Mouse (Mus musculus) retina, embryonic 14.5 days (tissue): ENCODE results near the gene Arl4d.
"Not testable (repeated sequence)": the region's sequence is repeated elsewhere in the genome, so short reads cannot be mapped to it uniquely, and the experiment has no call there.

Experiments
- DNase-seq: peaks from one replicate; pipeline ENCODE4 v3.0.0-alpha.2; 2015; ENCODE audit warnings: low spot score

Gene Arl4d

DNA sequence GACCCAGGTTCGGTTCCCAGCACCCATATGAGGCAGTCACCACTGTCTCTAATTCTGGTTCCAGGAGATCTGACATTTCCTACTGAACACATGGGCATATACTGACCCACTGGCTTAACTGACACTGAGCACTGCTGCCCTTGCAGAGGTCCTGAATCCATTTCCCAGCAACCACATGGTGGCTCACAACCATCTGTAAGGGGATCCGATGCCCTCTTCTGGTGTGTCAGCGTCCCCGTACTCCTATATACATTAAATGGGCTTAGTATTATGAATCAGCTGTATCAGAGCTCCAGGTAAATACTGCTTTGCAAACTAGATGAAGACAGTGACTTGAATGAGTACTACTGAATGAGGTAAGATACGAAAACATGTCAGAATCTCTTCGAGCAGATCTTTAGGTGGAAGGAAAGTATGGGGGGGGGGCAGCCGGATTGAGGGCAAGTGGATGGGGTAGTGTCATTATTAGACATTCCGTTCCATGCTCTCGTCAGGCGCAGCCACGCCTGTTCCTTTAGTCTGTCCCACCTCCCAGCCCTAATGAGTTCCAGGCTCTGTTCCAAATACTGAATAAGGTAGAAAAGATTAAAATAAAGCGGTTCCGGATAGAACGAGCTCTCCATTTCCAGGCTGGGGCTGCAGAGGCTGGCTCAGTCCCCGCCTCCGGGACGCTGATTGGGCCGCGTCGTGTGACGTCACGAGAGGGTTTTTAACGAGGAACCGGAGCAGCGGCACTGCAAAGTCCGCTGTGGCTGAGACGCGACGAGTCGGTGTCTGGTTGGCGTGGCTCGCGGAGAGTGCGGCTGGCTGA, at the start of gene Arl4d:
Gene Arl4d, plus strand, starts transcription at position 717 of the 811 bp plus-strand sequence.
- peak; percentile 94 for DNase-seq

GRCm38 (mm10) chr11:101616104-101616503, 49.2 kb upstream of the Arl4d start:
- no peak for DNase-seq

- peak; percentile 24 for DNase-seq
These were observed 48.2 kb upstream of the Arl4d start for GRCm38 (mm10) chr11:101616948-101617767.

DNA sequence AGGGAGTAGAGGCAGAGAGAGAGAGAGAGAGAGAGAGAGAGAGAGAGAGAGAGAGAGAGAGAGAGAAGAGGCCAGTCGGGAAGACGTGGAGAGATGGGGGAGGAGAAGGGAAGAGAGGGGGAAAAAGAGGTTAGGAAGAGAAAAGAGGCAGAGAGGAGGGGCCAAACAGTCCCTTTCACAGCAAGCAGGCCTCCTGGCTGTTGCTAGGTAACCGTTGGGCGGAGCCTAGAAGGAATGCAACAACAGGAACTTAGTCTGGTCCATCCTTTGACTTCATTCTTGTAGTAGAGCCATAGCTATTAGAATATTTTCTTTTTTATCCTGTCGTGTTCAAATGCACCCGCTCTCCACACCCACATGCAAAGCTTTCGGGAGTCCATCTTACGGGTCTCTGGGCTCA, 47.5 kb upstream of the Arl4d start:
- peak; percentile 86 for DNase-seq

DNA sequence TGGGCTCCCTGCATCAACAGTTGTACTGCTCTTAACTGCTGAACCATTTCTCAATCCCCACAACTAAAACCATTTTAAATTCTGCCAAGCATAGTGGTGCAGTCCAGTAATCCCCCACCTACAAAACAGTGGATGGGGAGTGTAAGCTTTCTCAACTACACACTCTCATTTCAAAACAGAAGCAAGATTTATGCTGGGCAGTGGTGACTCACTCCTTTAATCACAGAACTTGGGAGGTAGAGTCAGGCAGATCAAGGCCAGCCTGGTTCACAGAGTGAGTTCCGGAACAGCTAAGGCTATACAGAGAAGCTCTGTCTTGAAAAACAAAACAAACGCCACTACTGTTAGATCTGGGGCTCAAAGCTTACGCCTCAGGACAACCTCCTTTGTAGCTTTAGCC, 46.7 kb upstream of the Arl4d start:
- DNase-seq, result no peak

DNA sequence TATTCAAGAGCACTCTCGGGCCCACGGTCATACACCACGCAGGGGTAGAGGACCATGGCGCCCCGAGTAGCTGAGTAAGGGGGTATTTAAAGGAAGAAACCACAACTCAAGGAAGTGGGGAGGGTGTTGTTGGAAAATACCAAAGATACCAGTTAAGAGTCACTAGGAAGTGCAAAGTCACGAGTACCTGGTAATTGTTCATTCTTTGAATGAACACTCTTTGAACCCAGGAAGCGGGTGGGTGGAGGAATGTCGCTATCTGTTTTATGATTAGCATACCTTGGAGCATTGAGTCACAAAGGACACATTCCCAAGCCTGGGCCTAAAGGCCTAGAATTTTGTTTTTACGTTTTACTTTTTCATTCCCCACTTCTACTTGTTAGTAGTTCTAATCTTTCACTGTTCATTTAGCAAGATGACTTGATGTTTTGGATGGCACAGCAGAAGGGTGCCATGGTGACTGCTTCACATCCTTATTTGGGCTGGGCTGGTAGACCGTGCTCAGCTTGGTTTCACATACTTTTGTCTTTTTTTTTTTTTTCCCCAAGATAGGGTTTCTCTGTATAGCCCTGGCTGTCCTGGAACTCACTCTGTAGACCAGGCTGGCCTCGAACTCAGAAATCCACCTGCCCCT, 45.2 kb upstream of the Arl4d start:
- DNase-seq, result not testable (repeated sequence)

GRCm38 (mm10) chr11:101626649-101626994, 38.7 kb upstream of the Arl4d start:
- no peak for DNase-seq

GRCm38 (mm10) chr11:101626995-101627856, 38.1 kb upstream of the Arl4d start, which contains the start of gene Rdm1:
TSS of gene Rdm1 (plus strand) at chr11:101627195.
- peak; percentile 97 for DNase-seq

DNA sequence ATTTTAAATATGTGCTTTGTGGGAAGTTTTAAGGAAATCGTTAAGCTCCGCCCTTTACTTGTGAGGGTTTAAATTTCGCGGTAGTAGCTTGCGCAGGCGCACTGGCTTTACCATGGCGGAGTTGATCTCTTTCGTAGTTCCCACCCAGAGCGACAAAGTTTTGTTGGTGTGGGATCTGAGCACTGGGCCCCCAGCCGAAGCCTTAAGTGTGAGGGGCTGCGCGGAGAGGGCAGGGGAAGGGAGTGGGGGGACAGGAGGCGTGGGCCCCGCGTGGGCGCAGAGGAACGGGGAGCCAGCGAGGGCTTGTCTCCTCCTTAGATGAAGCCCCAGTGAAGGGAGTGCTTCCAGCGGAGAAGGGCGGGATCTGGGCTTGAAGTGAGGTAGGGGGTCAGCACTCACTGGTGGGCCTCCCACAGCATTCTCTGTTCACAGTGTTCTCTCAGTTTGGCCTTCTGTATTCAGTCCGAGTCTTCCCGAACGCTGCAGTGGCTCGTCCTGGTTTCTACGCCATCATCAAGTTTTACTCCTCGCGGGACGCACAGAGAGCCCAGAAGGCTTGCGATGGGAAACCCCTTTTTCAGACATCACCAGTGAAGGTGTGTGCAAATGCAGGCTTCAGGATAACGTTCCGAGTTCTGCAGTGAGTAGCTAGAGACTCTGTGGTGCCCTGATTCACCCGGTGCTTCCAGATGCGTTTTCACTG, 37.3 kb upstream of the Arl4d start:
- DNase-seq, result no peak

- not testable (repeated sequence) for DNase-seq
These were observed 36.5 kb upstream of the Arl4d start for GRCm38 (mm10) chr11:101628733-101629417.

- no peak for DNase-seq
These were observed 29.7 kb upstream of the Arl4d start for GRCm38 (mm10) chr11:101635660-101636059.

GRCm38 (mm10) chr11:101639761-101640160, 25.6 kb upstream of the Arl4d start:
- DNase-seq, result no peak

DNA sequence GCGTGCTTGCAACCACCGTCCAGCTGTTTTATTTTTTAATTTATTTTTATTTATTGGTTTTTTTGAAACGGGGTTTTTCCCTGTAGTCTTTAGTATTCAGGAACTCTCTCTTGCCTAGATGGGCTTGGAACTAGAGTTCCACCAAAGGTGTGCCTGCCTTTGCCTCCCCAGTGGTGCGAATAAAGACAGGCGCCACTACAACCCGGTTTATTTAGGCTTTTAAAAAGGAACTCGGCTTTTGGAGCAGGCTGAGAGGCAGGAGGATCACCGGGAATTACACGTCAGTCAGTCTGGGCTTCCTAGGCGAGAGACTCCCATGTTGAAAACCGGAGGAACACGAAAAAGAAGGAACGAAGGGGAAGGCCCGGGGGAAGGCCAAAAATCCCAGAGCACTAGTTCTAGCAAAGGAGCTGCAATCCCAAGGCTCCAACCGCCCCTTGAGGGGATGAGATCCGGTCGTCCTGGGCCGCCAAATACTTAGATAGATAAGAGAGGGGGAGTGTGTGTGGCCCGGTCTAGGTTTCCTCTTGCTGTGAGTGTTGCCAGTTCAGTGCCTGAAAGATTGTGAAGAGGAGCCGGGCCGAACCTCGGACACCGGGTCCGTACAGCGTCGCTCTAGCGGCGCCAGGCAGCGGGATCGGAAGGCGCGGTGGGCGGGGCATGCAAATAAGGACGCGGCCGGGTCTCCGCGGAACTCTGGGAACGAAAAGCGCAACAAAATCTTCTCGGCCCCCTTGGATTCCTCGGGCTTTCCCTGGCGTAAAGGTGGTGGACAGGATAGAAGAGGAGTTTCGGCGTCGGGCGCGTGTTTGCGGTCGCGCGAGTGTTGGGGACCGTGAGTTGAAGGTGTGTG, 24.3 kb upstream of the Arl4d start:
- peak; percentile 79 for DNase-seq

- peak; percentile 81 for DNase-seq
These were observed 23.4 kb upstream of the Arl4d start for GRCm38 (mm10) chr11:101641710-101642642.

GRCm38 (mm10) chr11:101642931-101643330, 22.4 kb upstream of the Arl4d start:
- DNase-seq, result no peak

DNA sequence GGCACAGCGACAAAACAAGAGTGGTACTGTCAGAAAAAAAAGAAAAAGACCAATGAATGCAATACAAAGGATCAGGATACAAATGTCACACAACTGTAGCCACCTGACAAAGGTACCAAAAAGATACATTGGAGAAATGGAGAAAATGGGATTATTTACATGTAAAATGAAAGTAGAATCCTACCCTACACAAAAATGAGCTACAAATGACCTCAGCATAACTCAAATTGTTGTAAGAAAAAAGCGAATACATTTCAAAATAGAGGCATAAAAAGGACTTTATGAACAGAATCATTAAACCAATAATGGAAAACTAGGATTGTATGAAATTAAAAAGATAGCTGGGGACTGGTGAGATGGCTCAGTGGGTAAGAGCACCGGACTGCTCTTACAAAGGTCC, 20.8 kb upstream of the Arl4d start:
- DNase-seq, result peak; percentile 43

- not testable (repeated sequence) for DNase-seq
These were observed 20.3 kb upstream of the Arl4d start for GRCm38 (mm10) chr11:101645043-101645410.
